In genomic region chr5:12378900-12379299, GRCm38 (mm10) we compare ENCODE assay signal across 28 mouse cellular contexts. TPM values are rescaled to one million over a fixed set of nuclear protein-coding genes. Genes with fewer than 3 reads are reported as not detected.
A peak's percentile ranks its signal among the peaks of the same experiment; 100 is the strongest.
DNase-seq lines count a peak whose midpoint lies in the region; ATAC-seq and TF ChIP-seq lines count a peak whose summit lies in the region.
"Had no signal": no experiment of that assay in that cellular context is flagged by ENCODE, and none has a peak within 500 bp of the region (broad histone marks: within the 10 kb centered on the region; RNA-seq: fewer than 3 reads in every experiment).

No protein-coding gene starts in this region.

- no peaks in the 10 kb centered on the region for H3K36me3 ChIP-seq in forebrain, embryonic 14.5 days (ENCODE audit: control insufficient read depth, insufficient read depth, low read length)
- H3K36me3 ChIP-seq in forebrain, embryonic 13.5 days (ENCODE audit: poor library complexity, severe bottlenecking), result no peaks in the 10 kb centered on the region
- H3K36me3 ChIP-seq in myocyte (ENCODE audit: control insufficient read depth, insufficient read depth), result no peaks in the 10 kb centered on the region
- H3K36me3 ChIP-seq: heart, embryonic 15.5 days; hindbrain, embryonic 12.5 days; limb, embryonic 10.5 days; limb, embryonic 15.5 days; liver, embryonic 13.5 days; midbrain, embryonic 15.5 days; neural tube, embryonic 12.5 days had no signal

- H3ac ChIP-seq in myocyte (ENCODE audit: control insufficient read depth, insufficient read length), result no peak overlapping the region

- DNase-seq in forebrain, embryonic 14.5 days (ENCODE audit: low spot score), result peak; percentile 10
- DNase-seq in left cerebral cortex, adult 2 months (ENCODE audit: extremely low spot score in 1 of 2, low spot score in 2 of 2), result no peak
- no peak for DNase-seq in left cerebral cortex, postnatal 36 days (ENCODE audit: low spot score in 2 of 2)
- peak; percentile 2 for DNase-seq in NIH3T3 (ENCODE audit: low read depth)
- no peak for DNase-seq in adrenal gland, postnatal 25 days
- DNase-seq in cerebellum, adult 2 months, result no peak
- DNase-seq: adrenal gland, postnatal 36 days; cerebellum, adult 18-20 months; cerebellum, postnatal 14 days; gastrocnemius, adult 2 months; kidney, adult 9 months; kidney, postnatal 14 days; liver, embryonic 13.5 days; lung, adult 18-20 months; lung, postnatal 10 days; right cerebral cortex, adult 18-20 months; thymus, postnatal 4 days had no signal

- H3K4me1 ChIP-seq in forebrain, embryonic 14.5 days (ENCODE audit: control insufficient read depth, insufficient read depth, low read length), result no peaks in the 10 kb centered on the region; the same call in 1 of the 2 replicates
- H3K4me1 ChIP-seq in forebrain, embryonic 13.5 days, result peaks cover 6% of the 10 kb centered on the region
- no peaks in the 10 kb centered on the region for H3K4me1 ChIP-seq in cerebellum, adult 2 months (ENCODE audit: control insufficient read depth, insufficient read depth, low read length)
- H3K4me1 ChIP-seq: liver, embryonic 13.5 days; neural tube, embryonic 12.5 days had no signal

- no peaks in the 10 kb centered on the region for H3K79me2 ChIP-seq in myocyte (ENCODE audit: control insufficient read depth, insufficient read depth)

- H3K27ac ChIP-seq in forebrain, embryonic 14.5 days (ENCODE audit: low read depth, low read length), result no peak overlapping the region
- H3K27ac ChIP-seq in forebrain, embryonic 13.5 days, result no peak overlapping the region
- no peak overlapping the region for H3K27ac ChIP-seq in left cerebral cortex, adult 2 months
- no peak overlapping the region for H3K27ac ChIP-seq in cerebellum, adult 2 months (ENCODE audit: insufficient read depth, low read length)
- H3K27ac ChIP-seq: gastrocnemius, adult 2 months; heart, embryonic 15.5 days; hindbrain, embryonic 12.5 days; limb, embryonic 10.5 days; limb, embryonic 15.5 days; liver, embryonic 13.5 days; midbrain, embryonic 15.5 days; neural tube, embryonic 12.5 days had no signal

- TF ChIP-seq CTCF in left cerebral cortex, adult 2 months (IDR thresholded peaks at IDR 0.05), result peak; percentile 20
- no peak for TF ChIP-seq CTCF in cerebellum, adult 2 months (IDR thresholded peaks at IDR 0.05; ENCODE audit: borderline replicate concordance, insufficient read depth, low read depth, low read length)

- ATAC-seq in forebrain, embryonic 14.5 days, result no peak
- no peak for ATAC-seq in forebrain, embryonic 13.5 days
- ATAC-seq: CD4-positive, CD25-positive, alpha-beta regulatory T cell, adult 4 months; forebrain, embryonic 16.5 days; intestine, embryonic 16.5 days; midbrain, embryonic 15.5 days had no signal

- no peak overlapping the region for H3K4me2 ChIP-seq in forebrain, embryonic 14.5 days (ENCODE audit: low read length)
- H3K4me2 ChIP-seq in forebrain, embryonic 13.5 days, result no peak overlapping the region
- H3K4me2 ChIP-seq in myocyte (ENCODE audit: low read depth), result peak overlapping the region; percentile 74
- H3K4me2 ChIP-seq: heart, embryonic 15.5 days; hindbrain, embryonic 12.5 days; limb, embryonic 15.5 days; liver, embryonic 13.5 days; midbrain, embryonic 15.5 days; neural tube, embryonic 12.5 days had no signal

- no peaks in the 10 kb centered on the region for H3K9me3 ChIP-seq in forebrain, embryonic 14.5 days (replicated peaks; ENCODE audit: control insufficient read depth, low read length)
- H3K9me3 ChIP-seq in forebrain, embryonic 13.5 days (replicated peaks), result no peaks in the 10 kb centered on the region
- H3K9me3 ChIP-seq: heart, embryonic 15.5 days; hindbrain, embryonic 12.5 days; limb, embryonic 10.5 days; limb, embryonic 15.5 days; liver, embryonic 13.5 days; midbrain, embryonic 15.5 days; neural tube, embryonic 12.5 days had no signal

- no peak for TF ChIP-seq POLR2A in myocyte (IDR thresholded peaks at IDR 0.05; ENCODE audit: insufficient read length, low read depth)
- TF ChIP-seq POLR2A in cerebellum, adult 2 months (IDR thresholded peaks at IDR 0.05; ENCODE audit: borderline replicate concordance, insufficient read depth, low read length), result no peak

- WGBS in forebrain, embryonic 14.5 days, result 44% methylated on average over 5 of the region's 5 CpGs
- 43% methylated on average over 5 of the region's 5 CpGs for WGBS in forebrain, embryonic 13.5 days
- WGBS in cerebellum, adult 2 months, result 79% methylated on average over 5 of the region's 5 CpGs

- intact Hi-C loops in left cerebral cortex, adult 2 months (cut with DNase I), result no loop called here
- intact Hi-C loops in left cerebral cortex, postnatal 36 days (cut with DNase I), result no loop called here

- H3K9ac ChIP-seq in forebrain, embryonic 14.5 days (ENCODE audit: low read length), result no peak overlapping the region
- no peak overlapping the region for H3K9ac ChIP-seq in forebrain, embryonic 13.5 days
- H3K9ac ChIP-seq: heart, embryonic 15.5 days; hindbrain, embryonic 12.5 days; limb, embryonic 15.5 days; liver, embryonic 13.5 days; midbrain, embryonic 15.5 days; neural tube, embryonic 12.5 days had no signal

- no peaks in the 10 kb centered on the region for H3K27me3 ChIP-seq in forebrain, embryonic 14.5 days (replicated peaks; ENCODE audit: control insufficient read depth, insufficient read depth, low read length)
- H3K27me3 ChIP-seq in forebrain, embryonic 13.5 days, result no peaks in the 10 kb centered on the region
- no peaks in the 10 kb centered on the region for H3K27me3 ChIP-seq in myocyte (ENCODE audit: control insufficient read depth, insufficient read depth, insufficient read length)
- no peaks in the 10 kb centered on the region; the same call in 1 of the 2 replicates for H3K27me3 ChIP-seq in cerebellum, adult 2 months (ENCODE audit: control insufficient read depth, insufficient read depth, low read length)
- H3K27me3 ChIP-seq: heart, embryonic 15.5 days; limb, embryonic 15.5 days; midbrain, embryonic 15.5 days had no signal

- H3K4me3 ChIP-seq in forebrain, embryonic 14.5 days (ENCODE audit: low read depth, low read length), result no peak overlapping the region
- no peak overlapping the region for H3K4me3 ChIP-seq in forebrain, embryonic 13.5 days
- no peak overlapping the region for H3K4me3 ChIP-seq in left cerebral cortex, adult 2 months
- H3K4me3 ChIP-seq in myocyte, result no peak overlapping the region
- no peak overlapping the region for H3K4me3 ChIP-seq in cerebellum, adult 2 months (replicated peaks; ENCODE audit: insufficient read depth, low read depth, low read length)
- H3K4me3 ChIP-seq: gastrocnemius, adult 2 months; heart, embryonic 15.5 days; hindbrain, embryonic 12.5 days; limb, embryonic 10.5 days; limb, embryonic 15.5 days; liver, embryonic 13.5 days; midbrain, embryonic 15.5 days; neural tube, embryonic 12.5 days had no signal

TF ChIP-seq in myocyte, 11 proteins besides CTCF, POLR2A, EP300 and RAD21:
- TF ChIP-seq MYOD1 (IDR thresholded peaks at IDR 0.05; ENCODE audit: control insufficient read depth in 1 of 3, insufficient read length in 2 of 3, low read depth in 2 of 3) (peak; percentile 12 to 69 (median 57)), SRF (IDR thresholded peaks at IDR 0.05; ENCODE audit: control insufficient read depth, insufficient read length, low read depth) (no peak), REST (IDR thresholded peaks at IDR 0.05; ENCODE audit: insufficient read depth, insufficient read length) (no peak), TCF3 (IDR thresholded peaks at IDR 0.05; ENCODE audit: insufficient read length, low read depth) (no peak), CEBPB (IDR thresholded peaks at IDR 0.05; ENCODE audit: insufficient read depth, poor library complexity, severe bottlenecking) (no peak), MYOG (IDR thresholded peaks at IDR 0.05; ENCODE audit: control insufficient read depth in 1 of 3, insufficient read depth in 1 of 3, insufficient read length in 2 of 3, low read depth in 2 of 3) (peak in 1 of 3 experiments; percentile 52), TCF12 (IDR thresholded peaks at IDR 0.05; ENCODE audit: insufficient read depth, poor library complexity, severe bottlenecking) (peak; percentile 45), E2F4 (IDR thresholded peaks at IDR 0.05; ENCODE audit: insufficient read depth) (no peak), MAX (IDR thresholded peaks at IDR 0.05; ENCODE audit: low read depth) (no peak), POLR2AphosphoS2 (IDR thresholded peaks at IDR 0.05; ENCODE audit: insufficient read length, low read depth) (no peak), USF1 (IDR thresholded peaks at IDR 0.05; ENCODE audit: low read depth) (no peak)
TF ChIP-seq in myocyte: peak in this region for 3.

RNA-seq across cellular contexts. Expression of gene Sema3d, which starts 4.3 kb away (rescaled TPM):
- polyA plus RNA-seq in forebrain, embryonic 14.5 days (2014; fragmentation: Nextera tagmentation; extraction: Ambion mirVana), result 1.3 and 2.0 TPM in 2 replicates
- polyA plus RNA-seq in forebrain, embryonic 13.5 days (2015; fragmentation: Nextera tagmentation; extraction: Ambion mirVana), result 0.58 and 0.72 TPM in 2 replicates
- total RNA-seq in left cerebral cortex, adult 2 months (2021), result 1 to 10 TPM; 4.4 to 5.7 TPM
- 1 to 10 TPM; 4.9 to 6.0 TPM for total RNA-seq in left cerebral cortex, postnatal 36 days (2021)
- polyA plus RNA-seq in myocyte (2012; fragmentation: generic; extraction: Trizol), result 10.2 TPM
- total RNA-seq in adrenal gland, postnatal 25 days (2021), result 2.1 and 2.3 TPM in 2 replicates
- polyA plus RNA-seq in cerebellum, adult 2 months (2012; rRNA removed), result 2.0 TPM in 2 replicates

Comparison
In these comparisons a context has a peak if more than half of its experiments do, and no peak if none do; other contexts are left out.
1. DNase-seq: peak in forebrain, embryonic 14.5 days (single experiment) and NIH3T3 (single experiment); none in left cerebral cortex, adult 2 months (0 of 2), left cerebral cortex, postnatal 36 days (0 of 2), adrenal gland, postnatal 25 days (single experiment) and cerebellum, adult 2 months (0 of 2).